Mouse (Mus musculus) myocyte (in vitro differentiated cells): ENCODE measurements around the gene Bcas3.

ENCODE experiments used
- MAX ChIP-seq: IDR thresholded peaks from one replicate; pipeline ENCODE4 v1.6.1; 2011; ENCODE audit warnings: low read depth, mild to moderate bottlenecking, control low read depth
- MYOG ChIP-seq, 3 experiments: IDR thresholded peaks; one replicate each; pipeline ENCODE4 v1.6.1; 2011; ENCODE audit warnings: control low read depth in 2 of 3, low read depth in 2 of 3, mild to moderate bottlenecking in 2 of 3; ENCODE audit not compliant: insufficient read length in 2 of 3, control insufficient read depth in 1 of 3, insufficient read depth in 1 of 3
- POLR2A ChIP-seq: IDR thresholded peaks from one replicate; pipeline ENCODE4 v1.6.1; 2011; ENCODE audit warnings: low read depth, mild to moderate bottlenecking, control low read depth, moderate library complexity; ENCODE audit not compliant: insufficient read length

- TF ChIP-seq MYOG (IDR thresholded peaks at IDR 0.05; ENCODE audit: control insufficient read depth in 1 of 3, insufficient read depth in 1 of 3, insufficient read length in 2 of 3, low read depth in 2 of 3): no peak
- TF ChIP-seq POLR2A: no peak
- no peak for TF ChIP-seq MAX
These were observed 8.7 kb downstream of the Bcas3 start for GRCm38 (mm10) chr11:85361621-85362020.
